21 mouse cellular contexts compared by ENCODE assay signal in genomic region chr1:50897696-50898095, GRCm38 (mm10). TPM values are rescaled to one million over a fixed set of nuclear protein-coding genes. Genes with fewer than 3 reads are reported as not detected.
A peak's percentile ranks its signal among the peaks of the same experiment; 100 is the strongest.
DNase-seq lines count a peak whose midpoint lies in the region; ATAC-seq and TF ChIP-seq lines count a peak whose summit lies in the region.
"Had no signal": no experiment of that assay in that cellular context is flagged by ENCODE, and none has a peak within 500 bp of the region (broad histone marks: within the 10 kb centered on the region; RNA-seq: fewer than 3 reads in every experiment).

No protein-coding gene starts in this region.

- DNase-seq in embryo, embryonic 10 days (ENCODE audit: low spot score), result peak; percentile 23
- DNase-seq in embryo, embryonic 9.5 days (ENCODE audit: extremely low spot score), result no peak
- DNase-seq in layer of hippocampus, adult 8-10 months (ENCODE audit: low spot score in 2 of 2), result peak; percentile 21 to 38
- no peak for DNase-seq in layer of hippocampus, postnatal 10 days (ENCODE audit: low spot score in 2 of 2)
- DNase-seq in Muller cell, postnatal 12 days (ENCODE audit: inconsistent ontology term), result peak; percentile 56
- peak; percentile 6 for DNase-seq in hindbrain, postnatal 0 days (ENCODE audit: low spot score)
- DNase-seq in heart, adult 18-20 months, result no peak
- DNase-seq: cerebellum, adult 18-20 months; gastrocnemius, postnatal 10 days; heart, postnatal 4 days; kidney, adult 18-20 months; kidney, postnatal 4 days; lung, postnatal 14 days; thymus, postnatal 25 days had no signal

- no peaks in the 10 kb centered on the region for H3K4me1 ChIP-seq in hindbrain, postnatal 0 days (ENCODE audit: insufficient read depth, low read length)
- H3K4me1 ChIP-seq: limb, embryonic 10.5 days had no signal

- no peak overlapping the region for H3K27ac ChIP-seq in hindbrain, postnatal 0 days
- H3K27ac ChIP-seq: limb, embryonic 10.5 days; liver, embryonic 14.5 days had no signal

- no peak overlapping the region for H3K4me3 ChIP-seq in hindbrain, postnatal 0 days (ENCODE audit: low read length)
- H3K4me3 ChIP-seq: limb, embryonic 10.5 days had no signal

- no peak overlapping the region for H3K4me2 ChIP-seq in hindbrain, postnatal 0 days (ENCODE audit: low read depth, low read length)
- H3K4me2 ChIP-seq: heart, embryonic 11.5 days had no signal

- no peak for ATAC-seq in hindbrain, postnatal 0 days
- no peak for ATAC-seq in megakaryocyte, adult 5-6 weeks (ENCODE audit: poor library complexity, severe bottlenecking)

- H3K27me3 ChIP-seq in hindbrain, postnatal 0 days (ENCODE audit: insufficient read depth, low read length), result no peaks in the 10 kb centered on the region
- H3K27me3 ChIP-seq: CH12.LX had no signal

- H3K36me3 ChIP-seq in hindbrain, postnatal 0 days (ENCODE audit: insufficient read depth, low read length), result no peaks in the 10 kb centered on the region
- H3K36me3 ChIP-seq: limb, embryonic 10.5 days had no signal

- H3K9me3 ChIP-seq in hindbrain, postnatal 0 days (ENCODE audit: low read length), result no peaks in the 10 kb centered on the region; the same call in 1 of the 2 replicates
- H3K9me3 ChIP-seq: limb, embryonic 10.5 days had no signal

- no peak overlapping the region for H3K9ac ChIP-seq in hindbrain, postnatal 0 days (replicated peaks; ENCODE audit: low read length)
- H3K9ac ChIP-seq: liver, embryonic 14.5 days had no signal

- TF ChIP-seq CTCF in hindbrain, postnatal 0 days (IDR thresholded peaks at IDR 0.05; ENCODE audit: low read depth), result no peak

- 44% methylated on average over 6 of the region's 6 CpGs for WGBS in hindbrain, postnatal 0 days

RNA-seq across cellular contexts. Expression of gene Tmeff2, which starts 2.8 kb away (rescaled TPM):
- total RNA-seq in layer of hippocampus, adult 8-10 months (2022), result 10 to 100 TPM; 53.0 to 55.6 (median 53.6) TPM
- total RNA-seq in layer of hippocampus, postnatal 10 days (2021), result 10 to 100 TPM; 40.1 to 42.0 TPM
- 34.6 and 37.8 TPM in 2 replicates for total RNA-seq in hindbrain, postnatal 0 days (2014; rRNA removed)
- 62.1 and 63.6 TPM in 2 replicates for polyA plus RNA-seq in hindbrain, postnatal 0 days (2015; fragmentation: Nextera tagmentation; extraction: Ambion mirVana)
- total RNA-seq in megakaryocyte, adult 5-6 weeks (2015), result not detected in 2 replicates
- total RNA-seq in megakaryocyte, adult 5-6 weeks (2017), result not detected in 2 replicates
- under 1 TPM; 0.62 to 0.75 TPM for total RNA-seq in heart, adult 18-20 months (2021)
- total RNA-seq: CH12.LX; common myeloid progenitor, adult 5-6 weeks; monocyte, adult 5-6 weeks had no signal

Comparison
In these comparisons a context has a peak if more than half of its experiments do, and no peak if none do; other contexts are left out.
1. DNase-seq: peak in embryo, embryonic 10 days (single experiment), layer of hippocampus, adult 8-10 months (2 of 2), Muller cell, postnatal 12 days (single experiment) and hindbrain, postnatal 0 days (single experiment); none in embryo, embryonic 9.5 days (single experiment), layer of hippocampus, postnatal 10 days (0 of 2) and heart, adult 18-20 months (0 of 2).
2. RNA of gene Tmeff2, which starts 2.8 kb away (total RNA-seq): 53.0 to 55.6 TPM in layer of hippocampus, adult 8-10 months, 40.1 to 42.0 TPM in layer of hippocampus, postnatal 10 days and 34.6 to 37.8 TPM in hindbrain, postnatal 0 days; 0.62 to 0.75 TPM in heart, adult 18-20 months and not detected in megakaryocyte, adult 5-6 weeks; every median in the first group is over 10 times any median in the second.